Mouse (Mus musculus): Measurements from ENCODE around the gene Ncapd3.

DNA sequence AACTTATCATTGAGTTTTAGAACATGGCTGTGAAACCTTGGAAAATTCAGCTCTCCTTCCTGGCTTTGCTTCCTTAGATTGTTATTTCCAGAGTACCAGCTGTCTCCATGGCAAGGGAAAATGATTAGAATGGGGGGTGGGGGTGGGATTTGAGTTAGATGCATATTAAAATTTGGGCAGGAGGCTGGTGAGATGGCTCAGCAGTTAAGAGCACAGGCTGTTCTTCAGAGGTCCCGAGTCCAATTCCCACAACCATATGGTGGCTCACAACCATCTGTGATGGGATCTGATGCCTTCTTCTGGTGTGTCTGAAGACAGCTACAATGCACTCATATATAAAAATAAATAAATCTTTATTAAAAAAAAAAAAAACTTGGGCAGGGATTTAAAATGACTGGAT lies 24.0 kb upstream of the Ncapd3 start:
- TF ChIP-seq POLR2A (IDR thresholded peaks at IDR 0.05; ENCODE audit: borderline replicate concordance, extremely low read depth, low read depth, low read length), result no peak
- TF ChIP-seq CTCF (IDR thresholded peaks at IDR 0.05; ENCODE audit: insufficient read depth, low read length), result no peak

Measured in lung, adult 2 months (tissue).